Mouse (Mus musculus) gastrocnemius, adult 18-20 months (tissue): Measurements from ENCODE around the gene Gm20441. TPM values are rescaled to one million over a fixed set of nuclear protein-coding genes. Genes with fewer than 3 reads are reported as not detected.
A peak's percentile ranks its signal among the peaks of the same experiment; 100 is the strongest.
"Not testable (repeated sequence)": the region's sequence is repeated elsewhere in the genome, so short reads cannot be mapped to it uniquely, and the experiment has no call there.

ENCODE experiments used
- DNase-seq: peaks from one replicate; pipeline ENCODE4 v3.0.0; 2021; ENCODE audit warnings: low spot score
- total RNA-seq, 2 experiments: library from RNA; stranded (reverse); gene quantifications; 2 replicates each; pipeline ENCODE4 v1.2.3; 2021

Gm20441 gene
- total RNA-seq, 2 experiments from 2014 or later = not detected

DNA sequence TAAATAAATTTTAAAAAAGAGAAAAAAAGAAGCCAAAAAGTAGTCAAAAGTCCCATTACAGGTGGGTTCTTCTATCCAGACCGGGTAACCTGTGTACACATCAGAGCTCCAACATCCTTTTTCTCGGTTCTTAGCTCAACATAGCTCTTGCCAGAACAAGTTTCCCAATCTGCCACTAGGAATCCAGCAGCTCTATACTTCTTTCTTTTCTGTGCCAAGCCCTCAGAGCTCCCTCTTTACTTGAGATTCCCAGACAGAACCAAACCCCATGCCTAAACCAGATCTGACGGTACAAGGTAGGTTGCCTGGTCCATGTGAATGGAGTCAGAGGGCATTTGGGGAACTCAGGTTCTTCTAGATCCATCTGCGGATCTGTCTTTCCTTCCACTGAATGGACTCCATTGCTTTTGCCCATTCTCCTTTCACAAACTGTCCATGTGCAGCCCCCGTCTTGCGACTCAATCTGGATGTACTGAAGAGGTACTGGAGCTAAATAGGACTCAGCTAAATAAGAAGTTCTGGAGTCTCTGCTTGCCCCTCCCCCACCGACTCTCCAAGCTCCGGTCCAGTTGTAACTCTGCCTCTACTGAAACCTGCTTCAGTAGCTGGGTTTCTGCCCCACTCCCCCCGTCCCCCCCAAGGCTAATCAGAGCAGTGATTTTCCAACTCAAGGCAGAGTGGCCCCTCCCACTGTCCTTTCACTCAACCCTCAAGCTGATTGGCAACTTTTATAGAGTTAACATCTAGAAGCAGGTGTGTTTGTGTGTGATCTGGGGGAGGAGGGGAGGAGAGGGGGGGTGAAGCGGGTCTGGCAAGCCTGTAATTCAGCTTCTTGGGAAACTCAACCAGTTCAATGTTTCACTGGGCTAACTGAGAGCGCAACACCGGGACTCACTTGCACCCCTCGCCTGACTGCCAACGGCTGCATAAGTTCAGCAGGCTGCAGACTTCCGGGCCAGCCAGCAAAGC is 1.3 kb downstream of the Gm20441 start:
- no peak for DNase-seq

- no peak for DNase-seq
Measured at GRCm38 (mm10) chr10:75777885-75778284, 2.9 kb downstream of the Gm20441 start.

GRCm38 (mm10) chr10:75776562-75776961 is 4.2 kb downstream of the Gm20441 start:
- DNase-seq = no peak

DNA sequence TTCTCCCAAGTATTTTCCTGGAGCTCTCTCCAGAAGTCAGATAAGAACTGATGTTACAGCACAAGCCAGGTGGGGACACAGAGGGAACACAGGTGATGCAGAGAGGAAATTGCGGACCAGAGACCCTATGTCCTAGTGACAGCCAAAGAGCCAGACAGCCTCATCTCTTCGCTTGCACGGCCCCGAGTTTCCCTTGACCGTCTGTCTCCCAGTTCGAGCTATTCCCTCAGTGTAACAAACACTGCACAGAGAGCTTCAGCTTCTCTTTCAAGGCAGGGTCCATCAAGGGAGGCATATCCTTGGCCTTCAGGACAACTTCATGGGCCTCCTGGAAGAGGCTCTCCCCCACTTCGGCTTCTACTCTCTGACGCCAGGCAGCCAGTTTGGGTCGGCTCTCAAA is 6.2 kb downstream of the Gm20441 start:
- DNase-seq = no peak

- no peak for DNase-seq
Measured at GRCm38 (mm10) chr10:75774102-75774501, 6.7 kb downstream of the Gm20441 start.

- DNase-seq = peak; percentile 81
Measured at GRCm38 (mm10) chr10:75772795-75773664, 7.7 kb downstream of the Gm20441 start, which contains the start of gene Ddt. Gene Ddt (minus strand): TSS chr10:75773414.

DNA sequence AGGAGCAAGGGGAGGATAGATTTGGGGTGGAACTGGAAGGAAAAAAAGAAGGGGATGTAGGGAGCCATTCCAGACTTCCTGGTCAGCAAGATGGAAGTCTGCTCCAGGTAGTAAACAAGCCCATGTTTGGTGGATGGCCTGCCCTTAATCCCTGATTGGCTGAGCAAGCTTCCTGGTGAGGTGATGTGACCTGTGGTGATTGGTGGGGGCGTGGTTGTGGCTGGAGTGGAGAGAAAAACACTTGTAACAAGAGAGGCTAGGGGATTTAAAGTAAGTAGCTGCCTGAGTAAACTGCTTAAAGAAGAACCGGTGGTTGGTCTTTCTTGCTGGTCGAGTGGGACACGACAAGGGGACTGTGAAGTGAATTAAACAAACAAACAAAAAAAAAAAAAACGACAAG is 13.0 kb downstream of the Gm20441 start:
- not testable (repeated sequence) for DNase-seq

GRCm38 (mm10) chr10:75766856-75767255 is 13.9 kb downstream of the Gm20441 start:
- no peak for DNase-seq

DNA sequence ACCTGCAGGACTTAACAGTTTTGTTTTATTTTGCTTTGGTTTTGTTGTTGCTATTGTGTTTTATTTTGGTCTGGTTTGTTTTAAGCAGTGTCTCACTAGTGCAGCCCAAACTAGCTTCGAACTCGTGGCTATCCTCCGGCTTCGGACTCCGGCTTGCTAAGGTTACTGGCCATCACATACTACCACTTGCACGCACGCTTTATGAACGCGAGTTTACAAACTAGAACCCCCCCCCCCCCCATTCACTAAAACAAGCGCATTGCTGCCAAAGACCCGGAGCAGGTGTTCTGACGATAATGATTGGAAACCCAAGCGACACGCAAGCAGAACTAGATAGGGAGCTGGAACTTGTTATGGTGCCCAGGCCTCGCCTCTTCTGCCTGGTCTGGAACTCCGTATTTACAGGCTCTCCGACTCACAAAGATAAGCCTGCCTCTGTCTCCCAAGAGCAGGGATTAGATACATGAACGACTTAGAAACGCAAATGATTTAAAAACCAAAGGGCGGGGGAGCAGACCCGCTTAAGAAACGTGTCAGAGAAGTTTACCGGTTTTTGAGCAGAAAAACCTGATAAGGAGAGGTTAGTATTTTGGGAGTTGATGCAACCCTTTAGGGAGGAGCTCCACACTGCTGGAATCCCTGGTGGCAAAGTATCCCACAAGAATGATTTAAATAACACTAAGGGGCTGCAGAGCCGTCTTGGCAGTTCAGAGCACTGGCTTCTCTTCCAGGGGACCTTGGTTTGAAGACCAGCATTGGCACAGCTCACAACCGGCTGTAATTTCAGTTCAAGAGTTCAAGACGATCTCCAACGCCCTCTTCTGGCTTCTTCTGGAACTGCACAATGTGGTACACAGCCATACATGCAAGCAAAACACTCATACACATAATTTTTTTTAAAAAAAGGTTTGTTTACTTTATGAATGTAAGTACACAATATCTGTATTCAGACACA is 16.0 kb downstream of the Gm20441 start:
- DNase-seq = peak; percentile 72

- DNase-seq = peak; percentile 97
Measured at GRCm38 (mm10) chr10:75763682-75764518, 16.9 kb downstream of the Gm20441 start, which contains the start of gene Cabin1. Gene Cabin1 (minus strand): TSS chr10:75764341.

DNA sequence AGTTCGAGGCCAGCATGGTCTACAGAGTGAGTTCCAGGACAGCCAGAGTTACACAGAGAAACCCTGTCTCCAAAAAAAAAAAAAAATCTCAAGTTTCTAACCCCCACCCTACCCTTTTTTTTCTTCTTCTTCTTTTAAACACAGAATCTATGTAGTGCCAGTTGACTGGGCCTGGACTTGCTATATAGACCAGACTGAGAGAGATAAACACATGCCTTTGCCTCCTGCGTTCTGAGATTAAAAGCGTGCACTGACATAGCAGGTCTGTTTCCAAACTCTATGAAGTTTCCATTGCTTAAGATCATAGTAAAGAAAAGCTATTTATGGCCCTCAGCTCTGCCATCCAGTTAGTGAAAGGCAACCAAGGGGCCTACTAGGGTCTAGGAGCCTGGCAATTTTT is 18.3 kb downstream of the Gm20441 start:
- DNase-seq = no peak

DNA sequence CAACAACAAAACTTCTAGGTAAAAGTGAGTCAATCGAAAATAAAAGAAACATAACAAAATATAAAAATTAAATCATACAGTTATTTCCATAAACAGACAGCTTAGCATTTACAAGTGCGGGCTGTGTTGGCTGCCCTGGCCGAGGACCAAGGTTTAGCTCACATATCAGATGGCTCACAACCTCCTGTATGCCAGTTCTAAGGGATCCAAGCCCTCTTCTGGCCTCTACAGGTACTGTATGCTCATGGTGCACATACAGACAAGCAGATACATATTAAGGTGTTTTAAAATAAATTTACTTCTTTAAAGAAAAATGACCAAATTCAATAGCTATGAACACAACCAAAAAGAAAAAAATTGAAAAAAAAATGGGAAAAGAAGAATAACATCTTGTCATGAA is 20.4 kb downstream of the Gm20441 start:
- no peak for DNase-seq

- DNase-seq = no peak
Measured at GRCm38 (mm10) chr10:75756719-75757118, 24.0 kb downstream of the Gm20441 start.

DNA sequence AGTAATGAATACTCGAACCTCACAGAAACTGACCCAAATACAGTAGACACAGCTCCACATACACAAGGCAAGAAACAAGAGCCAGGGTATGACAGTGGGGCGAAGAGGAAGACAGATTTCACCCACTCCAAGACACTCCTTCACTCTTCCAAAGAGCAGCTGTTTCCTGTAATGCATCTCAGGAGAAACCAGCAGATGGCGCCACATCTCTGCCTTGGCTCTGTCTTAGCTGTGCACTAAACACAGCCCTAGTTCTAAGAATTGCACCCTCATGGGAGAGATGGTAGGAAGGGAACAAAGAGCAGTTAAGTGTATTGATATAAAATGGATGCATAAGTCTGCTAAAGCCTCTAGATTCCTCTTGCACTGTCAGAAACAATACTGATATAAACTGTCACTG is 36.7 kb downstream of the Gm20441 start:
- DNase-seq = peak; percentile 87

GRCm38 (mm10) chr10:75743369-75743768 is 37.4 kb downstream of the Gm20441 start:
- DNase-seq = no peak

GRCm38 (mm10) chr10:75740866-75741265 is 39.9 kb downstream of the Gm20441 start:
- DNase-seq = peak; percentile 28

DNA sequence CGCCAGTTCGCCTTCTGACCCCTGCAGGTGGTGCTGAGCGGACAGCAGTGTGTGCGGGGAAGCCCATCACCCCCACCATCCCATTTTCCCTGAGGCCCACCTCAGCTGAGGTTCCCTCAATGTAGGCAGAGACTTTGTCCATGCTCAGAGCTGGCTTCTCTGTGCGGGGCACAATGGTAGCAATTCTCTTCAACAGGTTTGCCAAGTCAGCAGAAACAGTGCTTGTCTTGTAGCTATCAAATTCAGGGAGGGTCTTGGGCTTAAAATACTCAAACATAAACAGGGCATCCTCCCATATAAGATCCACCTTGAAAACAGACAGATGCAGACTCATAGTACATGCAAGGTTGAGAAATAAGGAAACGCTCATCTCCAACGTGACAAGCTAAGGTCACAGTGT is 55.3 kb downstream of the Gm20441 start:
- DNase-seq = no peak
